Mouse (Mus musculus) left cerebral cortex, postnatal 36 days (tissue): ENCODE results near the gene B9d2. TPM values are rescaled to one million over a fixed set of nuclear protein-coding genes. Genes with fewer than 3 reads are reported as not detected.
A peak's percentile ranks its signal among the peaks of the same experiment; 100 is the strongest.

Source experiments
- DNase-seq, 2 experiments: peaks; one replicate each; pipeline ENCODE4 v3.0.0; 2021 to 2022; ENCODE audit warnings: low spot score in 2 of 2, mixed read lengths in 1 of 2
- intact Hi-C: fragments of 180-260 bp; cut with DNase I; formaldehyde crosslinking; loops from one replicate; pipeline ENCODE4 v1.15.1; 2025
- total RNA-seq, 2 experiments: library from RNA; stranded (reverse); gene quantifications; 2 replicates each; pipeline ENCODE4 v1.2.3; 2021

Gene B9d2
- total RNA-seq, 2 experiments from 2014 or later: 23.7 to 28.9 TPM

DNA sequence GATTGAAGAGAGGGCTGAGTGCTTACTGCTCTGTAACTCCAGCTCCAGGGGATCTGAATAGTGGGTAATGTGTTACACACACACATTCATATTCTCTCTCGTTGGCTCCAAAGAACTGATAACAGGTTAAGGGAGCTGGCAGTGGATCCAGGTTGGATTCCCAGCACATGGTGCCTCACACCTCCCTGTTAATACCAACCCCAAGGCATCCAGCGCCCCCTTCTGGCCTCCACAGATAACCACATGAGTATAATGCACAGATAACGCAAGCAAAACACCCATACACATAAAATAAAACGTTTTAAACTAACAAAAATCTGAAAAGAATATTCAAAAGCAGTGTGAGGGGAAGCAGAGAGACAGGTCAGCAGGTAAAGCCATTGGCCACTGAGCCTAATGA is 8.1 kb upstream of the B9d2 start:
- intact Hi-C loops: no loop called here
- no peak for DNase-seq

GRCm38 (mm10) chr7:25674297-25674696 is 6.3 kb upstream of the B9d2 start:
- no peak for DNase-seq
- intact Hi-C loops: no loop called here

- intact Hi-C loops: no loop called here
- no peak for DNase-seq
Observed at GRCm38 (mm10) chr7:25674719-25675300, 5.8 kb upstream of the B9d2 start, which contains the start of gene Tmem91. Gene Tmem91 (minus strand): TSS chr7:25675166.

DNA sequence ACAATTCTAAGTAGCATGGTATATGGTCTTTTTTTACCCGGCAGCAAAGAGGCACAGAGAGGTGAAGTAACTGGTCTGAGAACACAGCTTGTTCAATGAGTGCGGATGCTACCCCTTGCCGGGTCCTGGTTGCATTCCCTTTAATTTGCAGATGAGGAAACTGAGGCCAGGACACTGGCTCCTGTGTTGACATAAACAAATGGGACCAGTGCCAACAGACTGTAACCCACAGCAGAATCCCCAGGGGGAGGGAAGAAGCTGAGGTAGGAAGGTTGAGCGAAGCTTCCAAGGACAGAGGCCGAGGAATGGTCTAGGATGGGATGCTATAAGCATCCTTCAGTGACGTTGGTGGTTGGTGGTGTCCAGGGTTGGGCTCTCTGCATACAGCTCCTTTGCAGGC is 5.2 kb upstream of the B9d2 start:
- intact Hi-C loops: no loop called here
- DNase-seq: no peak

DNA sequence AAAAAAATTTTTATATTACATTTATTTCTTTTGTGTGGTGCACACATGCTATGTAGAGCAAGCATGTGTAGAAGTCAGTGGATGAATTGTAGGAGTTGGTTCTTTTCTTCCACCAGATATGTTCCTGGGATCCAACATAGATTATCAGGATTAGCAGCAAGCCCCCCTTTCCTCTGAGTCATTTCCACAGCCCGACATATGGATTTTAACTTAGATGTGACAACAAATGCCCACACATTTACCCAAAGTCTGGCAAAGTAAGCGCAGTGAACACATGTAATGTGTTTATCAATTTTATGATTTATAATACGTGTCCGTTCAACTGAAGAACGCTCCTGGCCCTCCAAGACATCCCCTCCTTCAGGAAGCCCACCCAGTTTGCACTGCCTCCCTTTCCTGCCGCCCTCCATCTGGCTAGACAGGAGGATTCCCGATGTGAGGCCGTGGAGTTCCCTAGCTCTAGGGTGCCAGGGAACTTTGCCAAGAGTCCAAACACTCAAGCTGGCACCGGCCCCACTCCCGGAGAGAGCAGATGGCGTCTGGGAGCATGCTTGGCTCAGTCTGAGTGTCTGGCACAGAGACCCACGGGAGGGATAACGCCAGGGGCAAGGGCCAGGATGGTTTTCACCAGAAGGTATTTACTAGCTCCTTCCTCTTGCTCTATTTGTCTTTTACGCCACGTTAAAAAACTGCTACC is 4.3 kb upstream of the B9d2 start:
- peak; percentile 91 for DNase-seq
- intact Hi-C loops: no loop called here

GRCm38 (mm10) chr7:25677013-25677412 is 3.6 kb upstream of the B9d2 start:
- no peak for DNase-seq
- intact Hi-C loops: no loop called here

GRCm38 (mm10) chr7:25679971-25680370 is 609 bp upstream of the B9d2 start:
- intact Hi-C loops: loop anchor here (5.0 kb wide), 1 partner anchor 37 kb away; the partner anchor contains the start of gene Ccdc97
- DNase-seq: no peak

DNA sequence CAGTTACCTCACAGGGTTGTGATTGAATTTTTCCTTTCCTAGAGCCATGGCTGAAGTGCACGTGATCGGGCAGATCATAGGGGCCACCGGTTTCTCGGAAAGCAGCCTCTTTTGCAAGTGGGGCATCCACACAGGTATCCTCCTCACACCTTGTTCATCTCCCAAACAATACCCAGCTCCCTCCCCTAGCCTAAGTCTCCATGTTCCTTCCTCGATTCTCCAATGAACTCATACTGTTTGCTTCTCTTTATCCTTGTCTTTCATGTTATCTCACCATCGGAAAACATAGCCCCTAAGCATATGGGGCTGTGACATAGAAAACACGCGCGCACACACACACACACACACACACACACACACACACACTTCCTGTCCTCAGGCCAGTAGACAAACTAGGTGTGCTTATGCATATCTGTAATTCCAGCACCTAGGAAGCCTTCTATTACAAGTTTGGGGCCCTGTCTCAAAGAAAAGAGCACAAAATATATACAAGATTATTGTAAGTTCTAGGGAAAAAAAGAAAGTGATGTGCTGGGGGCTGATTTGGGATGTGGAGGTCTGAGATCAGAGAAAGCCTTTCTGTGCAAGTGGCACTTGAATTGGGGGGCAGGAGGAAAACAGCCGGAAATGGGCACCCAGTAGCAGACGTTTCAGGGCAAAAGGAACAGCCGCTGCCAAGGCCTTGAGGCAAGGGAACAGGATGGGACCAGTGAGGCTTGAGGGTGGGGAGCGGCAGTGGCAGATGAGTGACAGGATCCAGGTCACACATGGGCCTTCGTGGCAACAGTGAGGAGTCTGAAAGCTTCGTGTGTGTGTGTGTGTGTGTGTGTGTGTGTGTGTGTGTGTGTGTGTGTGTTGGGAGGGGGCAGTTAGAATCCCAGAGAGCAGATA is 1.0 kb downstream of the B9d2 start:
- DNase-seq: no peak
- intact Hi-C loops: loop anchor here (5.0 kb wide), 1 partner anchor 36 kb away; the partner anchor contains the start of gene Ccdc97

GRCm38 (mm10) chr7:25683474-25684180 is 3.0 kb downstream of the B9d2 start:
- intact Hi-C loops: loop anchor here (5.0 kb wide), 1 partner anchor 34 kb away; the partner anchor contains the start of gene Ccdc97
- DNase-seq: no peak

- intact Hi-C loops: loop anchor here (5.0 kb wide), 1 partner anchor 33 kb away; the partner anchor contains the start of gene Ccdc97
- no peak for DNase-seq
Observed at GRCm38 (mm10) chr7:25684659-25685058, 4.1 kb downstream of the B9d2 start.

DNA sequence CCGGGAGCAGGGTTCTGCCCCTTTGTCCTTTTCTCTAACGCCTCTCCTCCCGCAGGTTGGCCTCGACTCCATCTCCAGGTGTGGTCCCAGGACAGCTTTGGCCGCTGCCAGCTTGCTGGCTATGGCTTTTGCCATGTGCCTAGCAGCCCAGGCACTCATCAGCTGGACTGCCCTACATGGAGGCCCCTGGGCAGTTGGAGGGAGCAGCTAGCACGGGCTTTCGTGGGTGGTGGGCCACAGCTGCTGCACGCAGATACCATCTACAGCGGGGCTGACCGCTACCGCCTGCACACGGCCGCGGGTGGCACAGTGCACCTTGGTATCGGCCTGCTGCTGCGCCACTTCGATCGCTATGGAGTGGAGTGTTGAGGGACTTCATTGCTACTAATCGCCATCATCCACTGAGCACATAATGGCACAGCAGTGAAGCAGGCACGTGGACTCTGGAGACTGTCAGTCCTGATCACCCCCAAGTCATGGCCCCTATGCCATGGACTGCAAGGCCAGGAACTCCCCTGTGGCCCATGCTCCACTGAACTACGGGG is 5.4 kb downstream of the B9d2 start:
- intact Hi-C loops: no loop called here
- no peak for DNase-seq

GRCm38 (mm10) chr7:25686680-25687531 is 6.3 kb downstream of the B9d2 start, which contains the start of gene Tgfb1:
Gene Tgfb1 (plus strand): TSS chr7:25687002.
- intact Hi-C loops: no loop called here
- peak in 1 of 2 experiments; percentile 50 for DNase-seq

- DNase-seq: no peak
- intact Hi-C loops: no loop called here
Observed at GRCm38 (mm10) chr7:25687811-25688401, 7.3 kb downstream of the B9d2 start.

DNA sequence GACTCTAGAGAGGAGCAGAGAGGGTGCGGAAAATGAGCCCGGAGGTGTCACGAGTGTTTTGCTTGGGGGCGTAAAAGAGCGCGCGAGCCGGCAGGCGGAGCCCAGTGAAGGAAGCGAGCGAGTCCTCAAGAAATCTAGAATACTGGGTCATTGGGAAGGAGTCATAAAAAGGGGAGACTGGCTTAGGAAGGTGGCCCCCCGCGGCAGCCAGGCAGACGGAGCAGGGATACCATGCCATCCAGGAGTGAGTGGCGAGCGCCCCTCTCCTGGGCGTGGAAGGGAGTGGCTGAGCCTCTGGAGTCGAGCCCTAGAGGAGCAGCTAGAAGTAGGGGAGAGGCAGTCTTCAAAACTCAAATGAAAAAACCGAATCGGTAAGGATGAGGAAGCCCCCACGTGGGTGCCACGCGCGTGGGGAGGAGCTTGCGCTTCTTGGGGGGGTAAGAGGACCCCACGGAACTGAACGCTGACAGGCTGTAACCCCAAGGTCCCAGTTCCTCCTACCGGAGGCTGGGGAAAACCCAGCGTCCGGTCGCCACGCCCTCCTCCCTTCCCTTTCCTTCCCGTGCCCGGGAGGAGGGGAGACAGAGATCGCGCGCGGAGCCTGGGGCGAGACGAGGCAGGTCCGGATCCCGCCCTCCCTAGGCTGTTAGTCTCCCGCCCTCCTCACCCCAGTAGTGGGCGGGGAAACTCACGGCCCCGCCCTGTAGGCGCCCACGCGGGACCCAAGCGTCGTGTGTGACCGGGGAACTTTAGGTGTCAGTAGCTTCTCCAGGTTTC is 8.4 kb downstream of the B9d2 start:
- intact Hi-C loops: no loop called here
- DNase-seq: no peak

DNA sequence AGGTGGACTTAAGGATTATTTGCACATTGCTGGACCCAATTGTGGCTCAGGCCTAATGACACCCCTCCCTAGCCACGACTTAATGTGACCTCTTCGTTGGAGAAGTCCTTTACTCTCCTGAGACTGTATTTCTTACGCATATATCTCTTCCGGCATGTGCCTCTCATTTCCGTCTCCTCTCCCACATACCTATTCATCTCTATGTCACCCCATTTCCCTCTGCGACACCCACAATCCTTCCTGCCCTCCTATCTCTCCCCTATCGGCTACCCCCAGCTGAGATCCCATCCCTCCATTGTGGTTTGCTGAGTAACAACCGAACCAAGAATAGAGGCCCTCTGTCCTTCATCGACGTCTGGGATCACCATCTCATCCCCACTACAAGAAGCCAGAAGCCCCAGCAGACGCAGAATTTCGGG is 9.0 kb downstream of the B9d2 start:
- intact Hi-C loops: no loop called here

GRCm38 (mm10) chr7:25690051-25690450 is 9.5 kb downstream of the B9d2 start:
- intact Hi-C loops: no loop called here

More for the DNA sequence above, 9.0 kb downstream of the B9d2 start:
- DNase-seq: no peak

DNA sequence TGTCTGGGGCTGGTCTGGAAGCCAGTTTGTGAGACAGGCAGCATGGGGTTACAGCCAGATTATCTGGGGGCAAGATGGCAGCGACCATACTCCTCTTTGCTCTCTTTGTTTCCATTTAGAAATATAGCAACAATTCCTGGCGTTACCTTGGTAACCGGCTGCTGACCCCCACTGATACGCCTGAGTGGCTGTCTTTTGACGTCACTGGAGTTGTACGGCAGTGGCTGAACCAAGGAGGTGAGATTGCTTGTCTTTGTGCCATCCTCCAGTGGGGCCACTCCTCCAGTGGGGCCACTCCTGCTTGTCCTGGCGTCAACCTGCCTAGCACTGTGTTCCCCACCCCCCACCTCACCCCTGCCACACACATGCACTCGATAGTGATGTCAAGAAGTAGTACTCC is 13.5 kb downstream of the B9d2 start:
- intact Hi-C loops: no loop called here

More at GRCm38 (mm10) chr7:25690051-25690450, 9.5 kb downstream of the B9d2 start:
- DNase-seq: no peak

More for the DNA sequence above, 13.5 kb downstream of the B9d2 start:
- DNase-seq: no peak
